Mouse (Mus musculus): ENCODE data around the gene 5430403G16Rik.
"Not testable (repeated sequence)": the region's sequence is repeated elsewhere in the genome, so short reads cannot be mapped to it uniquely, and the experiment has no call there.

Gene 5430403G16Rik

GRCm38 (mm10) chr5:109690537-109691201 lies at the start of gene 5430403G16Rik:
Gene 5430403G16Rik (minus strand): TSS chr5:109691041.
- peak; percentile 58 to 79 for DNase-seq (ENCODE audit: low spot score in 2 of 2)

- not testable (repeated sequence) for DNase-seq (ENCODE audit: low spot score in 2 of 2)
Measured at GRCm38 (mm10) chr5:109717341-109717740, 26.5 kb upstream of the 5430403G16Rik start.

GRCm38 (mm10) chr5:109691205-109691965 lies 544 bp upstream of the 5430403G16Rik start:
- DNase-seq (ENCODE audit: low spot score in 2 of 2): not testable (repeated sequence)

- DNase-seq (ENCODE audit: low spot score in 2 of 2): no peak
Measured at GRCm38 (mm10) chr5:109682921-109683320, 7.9 kb downstream of the 5430403G16Rik start.

All from frontal cortex, postnatal 36 days (tissue).